Mouse (Mus musculus): Measurements from ENCODE around the gene Olfml2b. TPM values are rescaled to one million over a fixed set of nuclear protein-coding genes. Genes with fewer than 3 reads are reported as not detected.
A peak's percentile ranks its signal among the peaks of the same experiment; 100 is the strongest.

Gene Olfml2b
- polyA plus RNA-seq, 1 experiment from 2014 or later: 13.1 TPM

GRCm38 (mm10) chr1:170645896-170646605, 1.7 kb downstream of the Olfml2b start:
- Histone ChIP-seq H3K4me3 (ENCODE audit: low read length) (no peak overlapping the region), H3K9me3 (ENCODE audit: low read length) (peaks cover 5% of the 10 kb centered on the region; the same call in 1 of the 2 replicates), H3K36me3 (ENCODE audit: insufficient read depth, low read length) (no peaks in the 10 kb centered on the region), H3K9ac (replicated peaks; ENCODE audit: low read length) (no peak overlapping the region), H3K4me2 (replicated peaks; ENCODE audit: low read depth, low read length) (peak overlapping the region; percentile 33), H3K4me1 (ENCODE audit: insufficient read depth, low read length) (peaks cover 11% of the 10 kb centered on the region), H3K27ac (ENCODE audit: low read length) (no peak overlapping the region), H3K27me3 (ENCODE audit: insufficient read depth, low read length) (peaks cover 3% of the 10 kb centered on the region; the same call in 1 of the 2 replicates)
- 38% methylated on average over 15 of the region's 15 CpGs for WGBS
- no peak for ATAC-seq (ENCODE audit: low FRiP score, low TSS enrichment)

- no peak overlapping the region for H3K9ac ChIP-seq (replicated peaks; ENCODE audit: low read length)
- peak overlapping the region; percentile 33; the same call in 1 of the 2 replicates for H3K4me2 ChIP-seq (replicated peaks; ENCODE audit: low read depth, low read length)
- no peak overlapping the region for H3K4me3 ChIP-seq (ENCODE audit: low read length)
- peaks cover 3% of the 10 kb centered on the region; the same call in 1 of the 2 replicates for H3K27me3 ChIP-seq (ENCODE audit: insufficient read depth, low read length)
- H3K27ac ChIP-seq (ENCODE audit: low read length): no peak overlapping the region
- H3K4me1 ChIP-seq (ENCODE audit: insufficient read depth, low read length): peaks cover 14% of the 10 kb centered on the region
- H3K36me3 ChIP-seq (ENCODE audit: insufficient read depth, low read length): no peaks in the 10 kb centered on the region
- WGBS: 66% methylated on average over 9 of the region's 9 CpGs
- ATAC-seq (ENCODE audit: low FRiP score, low TSS enrichment): no peak
- 0 out of 2 replicates have a peak, but pooled peaks cover under 1% of the 10 kb centered on the region for H3K9me3 ChIP-seq (ENCODE audit: low read length)
Observed at GRCm38 (mm10) chr1:170646606-170647287, 2.4 kb downstream of the Olfml2b start.

GRCm38 (mm10) chr1:170647381-170647780, 3.0 kb downstream of the Olfml2b start:
- peaks cover 14% of the 10 kb centered on the region for H3K4me1 ChIP-seq (ENCODE audit: insufficient read depth, low read length)
- no peak overlapping the region for H3K4me2 ChIP-seq (replicated peaks; ENCODE audit: low read depth, low read length)
- no peak overlapping the region for H3K9ac ChIP-seq (replicated peaks; ENCODE audit: low read length)
- no peak overlapping the region for H3K27ac ChIP-seq (ENCODE audit: low read length)
- H3K36me3 ChIP-seq (ENCODE audit: insufficient read depth, low read length): no peaks in the 10 kb centered on the region
- H3K4me3 ChIP-seq (ENCODE audit: low read length): no peak overlapping the region
- no peak for ATAC-seq (ENCODE audit: low FRiP score, low TSS enrichment)
- peaks cover 3% of the 10 kb centered on the region; the same call in 1 of the 2 replicates for H3K27me3 ChIP-seq (ENCODE audit: insufficient read depth, low read length)
- no peaks in the 10 kb centered on the region for H3K9me3 ChIP-seq (ENCODE audit: low read length)
- WGBS: 79% methylated on average over 7 of the region's 7 CpGs

- Histone ChIP-seq H3K27me3 (ENCODE audit: insufficient read depth, low read length) (peaks cover 3% of the 10 kb centered on the region; the same call in 1 of the 2 replicates), H3K4me1 (ENCODE audit: insufficient read depth, low read length) (peaks cover 14% of the 10 kb centered on the region), H3K9me3 (ENCODE audit: low read length) (no peaks in the 10 kb centered on the region), H3K36me3 (ENCODE audit: insufficient read depth, low read length) (no peaks in the 10 kb centered on the region), H3K4me3 (ENCODE audit: low read length) (no peak overlapping the region), H3K4me2 (replicated peaks; ENCODE audit: low read depth, low read length) (no peak overlapping the region), H3K27ac (ENCODE audit: low read length) (no peak overlapping the region), H3K9ac (replicated peaks; ENCODE audit: low read length) (no peak overlapping the region)
- 62% methylated on average over 6 of the region's 6 CpGs for WGBS
- ATAC-seq (ENCODE audit: low FRiP score, low TSS enrichment): no peak
Observed at GRCm38 (mm10) chr1:170647971-170648514, 3.7 kb downstream of the Olfml2b start.

GRCm38 (mm10) chr1:170651046-170651723, 6.9 kb downstream of the Olfml2b start:
- peak; percentile 65; the same call in 1 of the 2 replicates for ATAC-seq (ENCODE audit: low FRiP score, low TSS enrichment)
- H3K36me3 ChIP-seq (ENCODE audit: insufficient read depth, low read length): no peaks in the 10 kb centered on the region
- no peak overlapping the region for H3K4me2 ChIP-seq (replicated peaks; ENCODE audit: low read depth, low read length)
- no peak overlapping the region for H3K9ac ChIP-seq (replicated peaks; ENCODE audit: low read length)
- H3K27ac ChIP-seq (ENCODE audit: low read length): no peak overlapping the region
- no peaks in the 10 kb centered on the region for H3K9me3 ChIP-seq (ENCODE audit: low read length)
- peaks cover 6% of the 10 kb centered on the region for H3K4me1 ChIP-seq (ENCODE audit: insufficient read depth, low read length)
- H3K27me3 ChIP-seq (ENCODE audit: insufficient read depth, low read length): no peaks in the 10 kb centered on the region
- no peak overlapping the region for H3K4me3 ChIP-seq (ENCODE audit: low read length)
- WGBS: 70% methylated on average over 6 of the region's 6 CpGs

- no peak for ATAC-seq (ENCODE audit: low FRiP score, low TSS enrichment)
- Histone ChIP-seq H3K27ac (ENCODE audit: low read length) (no peak overlapping the region), H3K4me3 (ENCODE audit: low read length) (no peak overlapping the region), H3K4me2 (replicated peaks; ENCODE audit: low read depth, low read length) (no peak overlapping the region), H3K9ac (replicated peaks; ENCODE audit: low read length) (no peak overlapping the region), H3K27me3 (ENCODE audit: insufficient read depth, low read length) (no peaks in the 10 kb centered on the region), H3K4me1 (ENCODE audit: insufficient read depth, low read length) (peaks cover 3% of the 10 kb centered on the region; the same call in 1 of the 2 replicates), H3K9me3 (ENCODE audit: low read length) (no peaks in the 10 kb centered on the region), H3K36me3 (ENCODE audit: insufficient read depth, low read length) (no peaks in the 10 kb centered on the region)
- 55% methylated on average over 15 of the region's 15 CpGs for WGBS
Observed at GRCm38 (mm10) chr1:170651989-170652740, 7.8 kb downstream of the Olfml2b start.

GRCm38 (mm10) chr1:170655280-170655917, 11.1 kb downstream of the Olfml2b start:
- ATAC-seq (ENCODE audit: low FRiP score, low TSS enrichment): peak; percentile 62
- Histone ChIP-seq H3K4me2 (replicated peaks; ENCODE audit: low read depth, low read length) (no peak overlapping the region), H3K27ac (ENCODE audit: low read length) (no peak overlapping the region), H3K27me3 (ENCODE audit: insufficient read depth, low read length) (no peaks in the 10 kb centered on the region), H3K9ac (replicated peaks; ENCODE audit: low read length) (no peak overlapping the region), H3K9me3 (ENCODE audit: low read length) (no peaks in the 10 kb centered on the region), H3K36me3 (ENCODE audit: insufficient read depth, low read length) (no peaks in the 10 kb centered on the region), H3K4me3 (ENCODE audit: low read length) (no peak overlapping the region), H3K4me1 (ENCODE audit: insufficient read depth, low read length) (peaks cover 5% of the 10 kb centered on the region; the same call in 1 of the 2 replicates)
- WGBS: 57% methylated on average over 5 of the region's 5 CpGs

- 69% methylated on average over 11 of the region's 11 CpGs for WGBS
- no peak for ATAC-seq (ENCODE audit: low FRiP score, low TSS enrichment)
- no peaks in the 10 kb centered on the region for H3K36me3 ChIP-seq (ENCODE audit: insufficient read depth, low read length)
- H3K4me2 ChIP-seq (replicated peaks; ENCODE audit: low read depth, low read length): no peak overlapping the region
- no peak overlapping the region for H3K4me3 ChIP-seq (ENCODE audit: low read length)
- no peak overlapping the region for H3K27ac ChIP-seq (ENCODE audit: low read length)
- no peak overlapping the region for H3K9ac ChIP-seq (replicated peaks; ENCODE audit: low read length)
- H3K27me3 ChIP-seq (ENCODE audit: insufficient read depth, low read length): no peaks in the 10 kb centered on the region
- H3K4me1 ChIP-seq (ENCODE audit: insufficient read depth, low read length): 0 out of 2 replicates have a peak, but pooled peaks cover 2% of the 10 kb centered on the region
- H3K9me3 ChIP-seq (ENCODE audit: low read length): no peaks in the 10 kb centered on the region
Observed at GRCm38 (mm10) chr1:170656518-170657227, 12.3 kb downstream of the Olfml2b start.
